Mouse (Mus musculus): ENCODE measurements around the gene Zfp791. TPM values are rescaled to one million over a fixed set of nuclear protein-coding genes. Genes with fewer than 3 reads are reported as not detected.
A peak's percentile ranks its signal among the peaks of the same experiment; 100 is the strongest.
"Not testable (repeated sequence)": the region's sequence is repeated elsewhere in the genome, so short reads cannot be mapped to it uniquely, and the experiment has no call there.

Zfp791 gene
- polyA plus RNA-seq, 1 experiment from 2014 or later, result 3.2 TPM

DNA sequence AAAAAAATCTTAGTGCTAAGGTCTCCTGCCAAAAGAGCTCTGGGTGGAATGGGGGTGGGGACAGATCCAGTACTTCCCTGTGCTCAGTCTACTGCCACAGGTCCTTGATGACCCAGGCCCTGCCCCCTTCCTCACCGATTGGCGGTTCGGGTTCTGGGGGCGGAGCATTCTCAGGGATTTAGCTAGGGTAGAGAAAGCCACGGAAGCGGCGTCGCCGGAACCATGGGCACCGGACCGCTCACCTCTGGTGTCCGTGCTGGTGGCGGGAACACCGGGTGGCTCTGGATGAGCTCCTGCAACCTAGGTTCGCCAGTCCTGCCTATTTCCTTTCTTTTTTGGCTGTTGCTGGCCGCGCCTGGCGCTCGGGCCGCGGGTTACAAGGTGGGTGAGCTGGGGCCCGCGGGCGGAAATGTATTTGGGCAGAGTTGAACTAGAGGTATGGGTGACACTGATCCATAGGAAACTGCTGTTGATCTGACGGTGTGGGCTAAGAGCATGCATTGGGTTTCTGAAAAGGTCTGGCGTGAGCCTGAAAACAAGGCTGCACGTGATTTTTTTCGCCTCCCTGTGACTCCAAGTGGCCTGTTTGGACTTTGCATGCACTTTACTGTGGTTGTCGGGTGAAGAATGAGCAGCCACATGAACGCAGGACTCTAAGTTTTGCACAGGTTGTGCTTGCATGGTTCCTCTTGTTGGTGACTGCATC is 39.6 kb downstream of the Zfp791 start, which contains the start of gene Man2b1:
Man2b1 (plus strand) TSS at position 163 of the 706 bp plus-strand sequence.
- ATAC-seq (ENCODE audit: insufficient number of reproducible peaks, low FRiP score, low TSS enrichment, low read depth), result peak; percentile 88
- whole genome bisulfite sequencing, result under 1% methylated on average over 30 of the region's 30 CpGs
- H3K4me1 ChIP-seq, result peaks cover 32% of the 10 kb centered on the region
- no peaks in the 10 kb centered on the region for H3K9me3 ChIP-seq (replicated peaks)
- H3K27me3 ChIP-seq, result no peaks in the 10 kb centered on the region
- peak within 1 kb of the TSS; percentile 62 for H3K9ac ChIP-seq
- peaks cover 25% of the 10 kb centered on the region for H3K36me3 ChIP-seq
- peak within 1 kb of the TSS; percentile 65 for H3K27ac ChIP-seq (replicated peaks)
- peak within 1 kb of the TSS; percentile 88 for H3K4me2 ChIP-seq (replicated peaks)
- peak within 1 kb of the TSS; percentile 71 for H3K4me3 ChIP-seq (replicated peaks)

GRCm38 (mm10) chr8:85082169-85082568 is 40.7 kb downstream of the Zfp791 start:
- H3K4me1 ChIP-seq, result peaks cover 32% of the 10 kb centered on the region
- peaks cover 22% of the 10 kb centered on the region for H3K36me3 ChIP-seq
- H3K9me3 ChIP-seq (replicated peaks); H3K4me2 ChIP-seq (replicated peaks); H3K27me3 ChIP-seq; H3K4me3 ChIP-seq (replicated peaks); ATAC-seq (ENCODE audit: insufficient number of reproducible peaks, low FRiP score, low TSS enrichment, low read depth); H3K9ac ChIP-seq: not testable (repeated sequence)
- H3K27ac ChIP-seq (replicated peaks), result 0 out of 2 replicates have a peak overlapping the region, but pooled peaks have one; percentile 65
- 91% methylated on average over 4 of the region's 4 CpGs for WGBS

DNA sequence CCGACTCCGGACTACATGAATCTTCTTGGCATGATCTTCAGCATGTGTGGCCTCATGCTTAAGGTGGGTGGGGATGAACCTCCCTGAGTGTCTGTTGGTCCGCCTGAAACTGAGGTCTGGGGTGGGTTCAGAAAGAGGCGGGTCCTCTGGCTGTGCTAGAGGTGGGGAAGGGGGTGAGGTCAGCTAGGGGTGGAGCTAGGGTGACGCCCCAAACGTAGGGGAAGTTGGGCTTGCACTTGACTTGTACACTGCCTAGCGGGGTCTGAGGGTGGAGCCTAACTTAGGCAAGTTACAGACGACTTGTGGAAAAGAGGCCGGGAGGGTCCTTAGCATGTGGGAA is 41.7 kb downstream of the Zfp791 start, which contains the start of gene Wdr83:
Wdr83 (minus strand) TSS at position 91 of the 340 bp plus-strand sequence.
- H3K36me3 ChIP-seq, result peaks cover 24% of the 10 kb centered on the region
- H3K4me2 ChIP-seq (replicated peaks), result peak within 1 kb of the TSS; percentile 93
- peak; percentile 44; the same call in 1 of the 2 replicates for ATAC-seq (ENCODE audit: insufficient number of reproducible peaks, low FRiP score, low TSS enrichment, low read depth)
- H3K27ac ChIP-seq (replicated peaks), result peak within 1 kb of the TSS; percentile 87
- H3K4me1 ChIP-seq, result peaks cover 32% of the 10 kb centered on the region
- H3K27me3 ChIP-seq, result no peaks in the 10 kb centered on the region
- no peaks in the 10 kb centered on the region for H3K9me3 ChIP-seq (replicated peaks)
- H3K9ac ChIP-seq, result peak within 1 kb of the TSS; percentile 93
- H3K4me3 ChIP-seq (replicated peaks), result peak within 1 kb of the TSS; percentile 83
- WGBS, result 0% methylated on average over 9 of the region's 9 CpGs

GRCm38 (mm10) chr8:85080532-85081215 is 42.2 kb downstream of the Zfp791 start, which contains the start of gene Wdr83os:
Gene Wdr83os, plus strand, starts transcription at chr8:85080740.
- Histone ChIP-seq H3K4me3 (replicated peaks) (peak within 1 kb of the TSS; percentile 83), H3K9ac (peak within 1 kb of the TSS; percentile 93), H3K27me3 (no peaks in the 10 kb centered on the region), H3K4me2 (replicated peaks) (peak within 1 kb of the TSS; percentile 93), H3K27ac (replicated peaks) (peak within 1 kb of the TSS; percentile 87), H3K4me1 (peaks cover 32% of the 10 kb centered on the region), H3K36me3 (peaks cover 28% of the 10 kb centered on the region), H3K9me3 (replicated peaks) (no peaks in the 10 kb centered on the region)
- ATAC-seq (ENCODE audit: insufficient number of reproducible peaks, low FRiP score, low TSS enrichment, low read depth), result no peak
- 0% methylated on average over 30 of the region's 30 CpGs for WGBS

DNA sequence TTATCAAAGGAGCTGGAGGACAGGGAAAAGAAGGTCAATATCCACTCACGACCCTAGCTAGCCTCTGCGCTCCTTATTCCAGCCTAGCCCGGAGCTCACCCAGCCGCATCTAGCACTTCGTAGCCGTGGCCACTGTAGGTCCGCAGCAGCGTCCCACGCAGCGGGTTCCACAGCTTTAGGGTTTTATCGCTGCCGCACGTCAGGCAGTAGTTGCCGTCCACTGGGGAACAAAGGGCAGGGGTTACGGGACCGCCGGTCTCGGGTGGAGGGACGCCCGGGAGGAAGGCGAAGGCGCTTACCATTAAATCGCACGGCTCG is 42.7 kb downstream of the Zfp791 start:
- peak overlapping the region; percentile 87 for H3K27ac ChIP-seq (replicated peaks)

DNA sequence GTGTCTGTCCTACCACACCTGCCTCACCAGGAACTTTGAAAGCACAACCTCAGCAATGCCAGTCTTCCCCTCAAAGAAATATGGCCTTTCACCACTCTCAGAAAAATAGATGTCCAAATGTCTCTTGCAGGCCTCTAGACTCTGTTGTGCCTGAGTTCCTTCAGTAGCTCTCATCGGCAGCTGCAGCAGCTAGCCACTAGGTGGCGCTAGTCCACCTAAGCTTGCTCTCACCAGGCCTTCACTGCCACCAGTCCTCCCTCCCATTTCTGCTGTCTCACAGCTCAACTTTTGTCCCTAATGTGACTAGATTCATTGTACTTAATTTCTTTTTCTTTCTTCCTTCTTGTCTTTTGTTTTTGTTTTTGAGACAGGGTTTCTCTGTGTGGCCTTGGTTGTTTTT is 45.9 kb downstream of the Zfp791 start:
- Histone ChIP-seq H3K9me3 (replicated peaks) (no peaks in the 10 kb centered on the region), H3K27ac (replicated peaks) (no peak overlapping the region), H3K4me3 (replicated peaks) (no peak overlapping the region), H3K36me3 (peaks cover 43% of the 10 kb centered on the region), H3K4me1 (peaks cover 26% of the 10 kb centered on the region), H3K4me2 (replicated peaks) (no peak overlapping the region), H3K27me3 (no peaks in the 10 kb centered on the region), H3K9ac (no peak overlapping the region)
- ATAC-seq (ENCODE audit: insufficient number of reproducible peaks, low FRiP score, low TSS enrichment, low read depth), result no peak
- 2% methylated on average over 2 of the region's 2 CpGs for WGBS

More for the DNA sequence above, 42.7 kb downstream of the Zfp791 start:
- Histone ChIP-seq H3K4me2 (replicated peaks) (peak overlapping the region; percentile 93), H3K9ac (peak overlapping the region; percentile 93), H3K4me3 (replicated peaks) (peak overlapping the region; percentile 83), H3K9me3 (replicated peaks) (no peaks in the 10 kb centered on the region), H3K36me3 (peaks cover 28% of the 10 kb centered on the region), H3K4me1 (peaks cover 32% of the 10 kb centered on the region), H3K27me3 (no peaks in the 10 kb centered on the region)
- WGBS, result under 1% methylated on average over 25 of the region's 25 CpGs
- no peak for ATAC-seq (ENCODE audit: insufficient number of reproducible peaks, low FRiP score, low TSS enrichment, low read depth)

DNA sequence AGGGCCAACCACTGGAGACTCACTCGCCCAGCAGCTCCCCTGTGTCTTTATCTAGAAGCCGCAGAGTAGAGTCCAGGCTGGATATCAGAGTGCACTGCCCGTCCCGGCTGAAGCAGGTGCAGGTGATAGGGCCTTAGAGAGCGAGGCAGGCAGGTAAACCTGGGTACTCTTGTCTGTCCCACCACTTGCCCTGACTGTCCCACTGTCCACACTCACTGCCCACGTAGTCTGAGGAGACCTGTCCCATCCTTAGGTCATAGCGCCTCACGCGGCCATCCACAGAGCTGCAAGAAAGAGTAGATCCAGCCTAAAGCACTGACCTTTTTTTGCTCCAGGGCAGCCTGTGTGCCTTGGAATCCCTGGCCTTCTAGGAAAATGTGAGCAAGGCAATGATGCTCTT is 46.9 kb downstream of the Zfp791 start:
- H3K36me3 ChIP-seq, result peaks cover 43% of the 10 kb centered on the region

DNA sequence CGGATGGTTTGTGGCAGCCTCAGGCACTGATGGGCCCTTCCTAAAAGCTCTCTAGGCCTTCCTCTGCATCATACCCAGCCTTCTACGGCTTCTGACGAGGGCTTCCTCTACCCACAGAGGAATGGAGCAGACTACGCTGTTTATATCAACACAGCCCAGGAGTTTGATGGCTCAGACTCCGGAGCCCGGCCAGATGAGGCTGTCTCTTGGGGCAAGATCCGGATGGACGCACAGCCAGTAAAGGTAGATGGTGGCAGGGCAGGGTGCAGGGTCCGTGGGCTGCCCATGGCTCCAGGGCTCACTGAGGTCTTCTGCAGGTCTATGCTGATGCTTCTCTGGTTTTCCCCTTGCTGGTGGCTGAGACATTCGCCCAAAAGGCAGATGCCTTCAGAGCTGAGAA is 48.3 kb downstream of the Zfp791 start:
- no peak overlapping the region for H3K4me3 ChIP-seq (replicated peaks)
- no peak for ATAC-seq (ENCODE audit: insufficient number of reproducible peaks, low FRiP score, low TSS enrichment, low read depth)
- no peaks in the 10 kb centered on the region for H3K27me3 ChIP-seq
- peaks cover 43% of the 10 kb centered on the region for H3K36me3 ChIP-seq
- peaks cover 13% of the 10 kb centered on the region for H3K4me1 ChIP-seq
- no peak overlapping the region for H3K27ac ChIP-seq (replicated peaks)
- H3K9ac ChIP-seq, result no peak overlapping the region
- no peak overlapping the region for H3K4me2 ChIP-seq (replicated peaks)
- no peaks in the 10 kb centered on the region for H3K9me3 ChIP-seq (replicated peaks)
- WGBS, result 89% methylated on average over 10 of the region's 10 CpGs

More for the DNA sequence above, 46.9 kb downstream of the Zfp791 start:
- 85% methylated on average over 9 of the region's 9 CpGs for WGBS
- no peaks in the 10 kb centered on the region for H3K9me3 ChIP-seq (replicated peaks)
- H3K4me2 ChIP-seq (replicated peaks), result no peak overlapping the region
- H3K27me3 ChIP-seq, result no peaks in the 10 kb centered on the region
- no peak overlapping the region for H3K9ac ChIP-seq
- ATAC-seq (ENCODE audit: insufficient number of reproducible peaks, low FRiP score, low TSS enrichment, low read depth), result no peak
- no peak overlapping the region for H3K4me3 ChIP-seq (replicated peaks)
- H3K4me1 ChIP-seq, result peaks cover 18% of the 10 kb centered on the region
- no peak overlapping the region for H3K27ac ChIP-seq (replicated peaks)

DNA sequence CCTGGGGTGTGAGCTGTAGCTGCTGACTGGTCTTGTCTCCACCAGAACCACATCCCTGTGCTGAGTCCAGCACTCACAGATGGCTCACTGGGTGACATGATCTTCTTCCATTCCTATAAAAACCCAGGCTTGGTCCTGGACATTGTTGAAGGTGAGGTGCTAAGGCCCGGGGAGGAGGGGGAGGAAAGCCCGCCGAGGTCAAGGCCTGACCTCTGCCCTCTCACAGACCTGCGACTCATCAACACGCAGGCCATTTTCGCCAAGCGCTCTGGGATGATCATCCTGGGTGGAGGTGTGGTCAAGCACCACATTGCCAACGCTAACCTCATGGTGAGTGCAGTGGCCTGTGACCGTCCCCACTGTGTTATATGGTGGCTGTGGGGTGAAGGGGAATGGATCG is 48.7 kb downstream of the Zfp791 start:
- peaks cover 10% of the 10 kb centered on the region; the same call in 1 of the 2 replicates for H3K4me1 ChIP-seq
- H3K27ac ChIP-seq (replicated peaks), result no peak overlapping the region
- 75% methylated on average over 10 of the region's 10 CpGs for WGBS
- no peaks in the 10 kb centered on the region for H3K9me3 ChIP-seq (replicated peaks)
- no peaks in the 10 kb centered on the region for H3K27me3 ChIP-seq
- H3K9ac ChIP-seq, result no peak overlapping the region
- ATAC-seq (ENCODE audit: insufficient number of reproducible peaks, low FRiP score, low TSS enrichment, low read depth), result no peak
- H3K4me2 ChIP-seq (replicated peaks), result no peak overlapping the region
- no peak overlapping the region for H3K4me3 ChIP-seq (replicated peaks)
- H3K36me3 ChIP-seq, result peaks cover 43% of the 10 kb centered on the region

DNA sequence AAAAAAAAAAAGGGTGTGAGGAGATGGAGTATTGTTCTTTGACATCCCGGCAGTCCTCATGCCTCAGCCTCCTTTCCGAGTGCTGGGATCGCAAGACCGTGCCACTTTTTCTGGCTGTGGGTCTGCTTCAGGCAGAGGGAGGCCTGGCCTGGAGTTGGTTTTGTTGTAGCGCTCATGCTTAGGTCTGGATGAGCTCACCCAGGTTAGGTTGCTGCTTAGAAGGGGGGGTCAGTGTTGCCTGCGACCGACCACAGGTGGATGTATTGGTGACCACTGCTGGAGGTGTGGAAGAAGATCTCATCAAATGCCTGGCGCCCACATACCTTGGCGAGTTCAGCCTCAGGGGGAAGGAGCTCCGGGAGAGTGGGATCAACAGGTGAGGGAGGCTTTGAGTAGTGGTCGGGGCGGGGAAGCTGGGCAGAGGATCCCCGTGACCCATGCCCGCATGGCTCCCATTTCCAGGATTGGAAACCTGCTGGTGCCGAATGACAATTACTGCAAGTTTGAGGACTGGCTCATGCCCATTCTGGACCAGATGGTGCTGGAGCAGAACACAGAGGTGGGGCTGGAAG is 49.8 kb downstream of the Zfp791 start:
- H3K4me1 ChIP-seq, result peaks cover 10% of the 10 kb centered on the region; the same call in 1 of the 2 replicates
- H3K36me3 ChIP-seq, result peaks cover 36% of the 10 kb centered on the region
- no peaks in the 10 kb centered on the region for H3K9me3 ChIP-seq (replicated peaks)
- no peak overlapping the region for H3K4me3 ChIP-seq (replicated peaks)
- 93% methylated on average over 15 of the region's 15 CpGs for WGBS
- H3K4me2 ChIP-seq (replicated peaks), result no peak overlapping the region
- H3K27me3 ChIP-seq, result no peaks in the 10 kb centered on the region
- ATAC-seq (ENCODE audit: insufficient number of reproducible peaks, low FRiP score, low TSS enrichment, low read depth), result no peak
- no peak overlapping the region for H3K9ac ChIP-seq
- H3K27ac ChIP-seq (replicated peaks), result no peak overlapping the region

DNA sequence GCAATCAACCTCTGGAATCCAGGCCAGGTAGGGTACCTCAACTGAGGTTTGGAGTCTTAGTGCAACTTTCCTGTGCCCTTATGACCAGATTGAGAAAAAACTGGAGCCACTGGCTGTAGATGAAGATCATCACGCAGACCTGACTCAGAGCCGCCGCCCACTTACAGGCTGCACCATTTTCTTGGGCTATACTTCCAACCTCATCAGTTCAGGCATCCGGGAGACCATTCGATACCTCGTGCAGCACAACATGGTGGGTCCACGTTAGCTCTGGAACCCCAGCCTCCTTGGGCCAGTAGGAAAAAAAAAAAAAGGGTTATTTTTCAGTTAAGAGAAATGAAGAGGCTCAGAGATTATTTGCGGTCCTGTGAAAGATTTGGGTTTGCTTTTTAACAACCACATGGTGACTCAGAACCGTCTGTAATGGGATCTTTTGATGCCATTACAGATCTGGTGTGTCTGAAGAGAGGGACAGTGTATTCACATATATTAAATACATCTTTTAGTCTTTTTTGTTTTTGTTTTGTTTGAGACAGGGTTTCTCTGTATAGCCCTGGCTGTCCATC is 50.4 kb downstream of the Zfp791 start:
- Histone ChIP-seq H3K4me2 (replicated peaks) (peak overlapping the region; percentile 80), H3K36me3 (peaks cover 43% of the 10 kb centered on the region)
- ATAC-seq (ENCODE audit: insufficient number of reproducible peaks, low FRiP score, low TSS enrichment, low read depth), result no peak

More for the DNA sequence above, 50.4 kb downstream of the Zfp791 start:
- Histone ChIP-seq H3K9ac (peak overlapping the region; percentile 91), H3K4me3 (replicated peaks) (peak overlapping the region; percentile 98), H3K27me3 (no peaks in the 10 kb centered on the region), H3K27ac (replicated peaks) (peak overlapping the region; percentile 97), H3K9me3 (replicated peaks) (no peaks in the 10 kb centered on the region), H3K4me1 (peaks cover 10% of the 10 kb centered on the region; the same call in 1 of the 2 replicates)
- 30% methylated on average over 9 of the region's 9 CpGs for WGBS
